Mouse (Mus musculus) stomach, embryonic 14.5 days (tissue): ENCODE measurements around the gene Baiap2. TPM values are rescaled to one million over a fixed set of nuclear protein-coding genes. Genes with fewer than 3 reads are reported as not detected.

Experiments
- ATAC-seq: fragments of 200-750 bp; cut with Nextera tagmentation; 2 replicates; pipeline ENCODE4 v1.8.0; 2017; ENCODE audit warnings: low read depth, moderate TSS enrichment; ENCODE audit not compliant: insufficient number of reproducible peaks, insufficient read depth, low FRiP score
- H3K27ac ChIP-seq: fragments of 300-500 bp; sonication (generic); 2 replicates; pipeline ENCODE4 v1.5.1; 2014; ENCODE audit warnings: mild to moderate bottlenecking, low read length, moderate library complexity, mixed read lengths
- H3K27me3 ChIP-seq: fragments of 300-500 bp; sonication (generic); 2 replicates; pipeline ENCODE4 v1.6.1; 2014; ENCODE audit warnings: low read length, control low read depth, mixed read lengths; ENCODE audit not compliant: control insufficient read depth, insufficient read depth
- H3K36me3 ChIP-seq: fragments of 300-500 bp; sonication (generic); 2 replicates; pipeline ENCODE4 v1.6.1; 2014; ENCODE audit warnings: mild to moderate bottlenecking, control low read depth, low read length, moderate library complexity, mixed read lengths; ENCODE audit not compliant: control insufficient read depth, insufficient read depth
- H3K4me1 ChIP-seq: fragments of 300-500 bp; sonication (generic); 2 replicates; pipeline ENCODE4 v1.6.1; 2014; ENCODE audit warnings: low read length, control low read depth, mixed read lengths; ENCODE audit not compliant: control insufficient read depth, insufficient read depth
- H3K4me2 ChIP-seq: fragments of 300-500 bp; sonication (generic); replicated peaks from 2 replicates; pipeline ENCODE4 v1.6.1; 2014; ENCODE audit warnings: low read depth, low read length, control low read depth
- H3K4me3 ChIP-seq: fragments of 300-500 bp; sonication (generic); 2 replicates; pipeline ENCODE4 v1.5.1; 2014; ENCODE audit warnings: low read depth, low read length, control low read depth
- H3K9ac ChIP-seq: fragments of 300-500 bp; sonication (generic); replicated peaks from 2 replicates; pipeline ENCODE4 v1.6.1; 2014; ENCODE audit warnings: low read depth, mild to moderate bottlenecking, control low read depth, low read length, moderate library complexity, mixed read lengths
- H3K9me3 ChIP-seq: fragments of 300-500 bp; sonication (generic); 2 replicates; pipeline ENCODE4 v1.6.1; 2016; ENCODE audit warnings: low read depth, low read length, control low read depth; ENCODE audit not compliant: control insufficient read depth
- WGBS: fragments of 180-500 bp; shearing (Covaris S2); extraction: QIAGEN DNeasy Blood & Tissue Kit; methylation state at CpG from one replicate; pipeline ENCODE4 v1.1.7; 2014; 5-methylcytosine and 5-hydroxymethylcytosine counted together
- polyA plus RNA-seq: library from polyadenylated mRNA; unstranded; fragments of >200 nt; fragmentation: Nextera tagmentation; extraction: Ambion mirVana; gene quantifications from 2 replicates; pipeline ENCODE4 v1.2.1, GENCODE M21; 2014

Baiap2 gene
- polyA plus RNA-seq, 1 experiment from 2014 or later, result 28.0 TPM

DNA sequence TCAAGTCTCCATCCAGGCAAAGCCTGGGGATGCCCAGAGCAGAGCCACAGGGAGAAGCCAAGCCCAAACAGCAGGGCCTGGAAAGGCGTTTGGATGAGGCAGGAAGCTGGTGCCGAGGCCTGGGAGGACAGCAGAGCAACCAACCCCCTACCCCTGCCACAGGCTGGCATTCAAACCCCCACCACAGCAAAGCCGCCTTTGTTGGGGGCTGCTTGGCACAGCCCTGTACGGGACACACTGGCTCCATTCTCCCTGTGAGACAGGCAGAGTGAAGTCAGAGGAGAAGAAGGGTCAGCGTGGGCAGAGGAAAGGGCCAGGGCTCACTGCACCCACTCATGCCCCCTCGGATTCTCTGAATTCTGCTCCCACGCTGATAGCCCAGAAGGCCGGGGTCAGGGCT lies 74.4 kb downstream of the Baiap2 start:
- no peak overlapping the region for H3K9ac ChIP-seq
- peaks cover 6% of the 10 kb centered on the region; the same call in 1 of the 2 replicates for H3K4me1 ChIP-seq
- H3K9me3 ChIP-seq, result no peaks in the 10 kb centered on the region
- no peaks in the 10 kb centered on the region for H3K36me3 ChIP-seq
- 83% methylated on average over 8 of the region's 8 CpGs for WGBS
- ATAC-seq, result no peak
- H3K27me3 ChIP-seq, result no peaks in the 10 kb centered on the region
- no peak overlapping the region for H3K27ac ChIP-seq
- no peak overlapping the region for H3K4me2 ChIP-seq
- H3K4me3 ChIP-seq, result no peak overlapping the region

DNA sequence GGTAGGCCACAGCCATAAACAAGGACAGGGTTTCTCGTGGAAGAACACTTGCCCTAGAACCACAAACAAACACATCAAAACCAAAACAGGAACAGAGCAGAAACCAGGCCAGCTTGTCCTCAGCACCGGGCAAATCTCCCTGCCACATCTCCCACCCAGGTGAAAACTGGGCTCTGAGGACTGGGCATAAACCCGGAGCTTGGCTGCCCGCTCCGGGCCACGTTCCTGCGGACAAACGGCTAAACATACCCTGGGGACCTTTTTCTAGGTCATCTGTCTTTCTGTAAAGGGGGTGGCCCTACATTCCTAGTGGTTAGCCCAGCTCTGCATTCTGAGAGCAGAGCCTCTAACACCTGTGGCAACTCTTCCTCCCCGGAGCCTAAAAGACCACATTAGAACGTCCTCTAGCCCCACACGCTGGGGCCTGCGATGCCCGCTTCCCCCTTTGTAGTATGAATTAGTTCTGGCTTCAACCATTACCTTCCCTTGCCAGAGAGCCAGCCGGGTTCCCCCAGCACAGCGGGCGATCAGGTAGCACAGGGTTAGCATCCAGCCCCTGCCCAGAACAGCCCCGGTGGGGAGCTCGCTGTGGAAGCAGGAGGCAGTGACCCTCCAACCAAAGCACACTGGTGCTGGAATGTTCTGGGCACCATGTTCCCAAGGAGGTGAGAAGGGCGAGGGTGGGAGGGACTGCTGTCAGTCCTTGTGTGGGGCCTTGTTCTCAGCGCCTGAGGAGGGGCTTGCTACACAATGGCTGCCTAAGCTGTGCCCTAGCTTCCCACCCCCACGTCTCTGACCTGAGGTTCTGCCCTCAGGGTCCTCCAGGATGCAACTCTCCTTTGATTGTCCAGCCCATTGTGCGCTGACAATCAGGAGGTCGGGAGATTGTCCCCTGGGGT lies 77.2 kb downstream of the Baiap2 start:
- Histone ChIP-seq H3K4me3 (no peak overlapping the region), H3K36me3 (no peaks in the 10 kb centered on the region), H3K4me2 (no peak overlapping the region), H3K27ac (no peak overlapping the region), H3K27me3 (no peaks in the 10 kb centered on the region), H3K9ac (no peak overlapping the region), H3K9me3 (no peaks in the 10 kb centered on the region), H3K4me1 (no peaks in the 10 kb centered on the region)
- ATAC-seq, result no peak
- WGBS, result 68% methylated on average over 23 of the region's 23 CpGs

DNA sequence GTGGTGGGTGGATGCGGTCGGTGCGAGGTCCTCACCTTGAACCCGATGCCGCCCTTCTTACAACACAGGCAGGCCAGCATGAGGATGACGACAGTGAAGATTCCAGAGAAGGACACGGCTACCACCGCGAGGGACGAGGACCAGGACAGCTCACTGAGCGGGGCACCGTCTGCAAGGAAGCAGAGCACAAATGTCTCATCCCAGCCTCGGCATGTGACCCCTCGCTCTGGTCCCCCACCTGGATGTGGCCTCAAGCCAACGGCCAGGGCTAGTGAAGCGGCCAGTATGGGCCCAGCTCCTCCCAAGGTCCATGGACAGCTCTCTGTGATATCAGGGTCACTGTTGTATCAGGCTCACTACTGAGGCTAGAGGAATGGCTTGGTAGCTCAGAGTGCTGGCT lies 78.8 kb downstream of the Baiap2 start:
- Histone ChIP-seq H3K27ac (no peak overlapping the region), H3K4me3 (no peak overlapping the region), H3K4me1 (no peaks in the 10 kb centered on the region), H3K9ac (no peak overlapping the region), H3K4me2 (no peak overlapping the region), H3K9me3 (no peaks in the 10 kb centered on the region), H3K27me3 (no peaks in the 10 kb centered on the region), H3K36me3 (no peaks in the 10 kb centered on the region)
- WGBS, result 88% methylated on average over 16 of the region's 16 CpGs
- no peak for ATAC-seq

DNA sequence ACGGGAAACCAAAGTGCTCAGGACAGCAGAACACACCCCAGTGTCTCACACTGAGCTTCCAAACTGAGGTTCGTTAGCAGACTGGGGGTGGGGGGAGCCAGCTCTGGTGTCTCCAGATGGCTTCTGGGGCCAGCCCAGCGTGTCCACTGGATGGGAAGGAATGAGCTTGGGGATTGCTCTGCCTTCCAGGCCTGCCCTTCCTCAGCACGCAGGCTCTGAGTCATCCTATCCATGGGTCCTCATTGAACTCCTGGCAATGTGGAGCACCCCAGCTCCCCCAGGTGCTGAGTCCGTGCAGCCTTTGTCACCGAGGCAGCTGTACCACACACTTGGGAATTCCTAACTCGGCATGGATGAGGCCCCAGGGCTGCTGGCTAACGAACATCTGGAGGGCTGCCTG lies 79.7 kb downstream of the Baiap2 start:
- no peaks in the 10 kb centered on the region for H3K4me1 ChIP-seq
- no peak overlapping the region for H3K9ac ChIP-seq
- H3K9me3 ChIP-seq, result no peaks in the 10 kb centered on the region
- no peak overlapping the region for H3K27ac ChIP-seq
- H3K27me3 ChIP-seq, result no peaks in the 10 kb centered on the region
- 58% methylated on average over 8 of the region's 8 CpGs for WGBS
- H3K36me3 ChIP-seq, result no peaks in the 10 kb centered on the region
- no peak for ATAC-seq
- H3K4me3 ChIP-seq, result no peak overlapping the region
- H3K4me2 ChIP-seq, result no peak overlapping the region

DNA sequence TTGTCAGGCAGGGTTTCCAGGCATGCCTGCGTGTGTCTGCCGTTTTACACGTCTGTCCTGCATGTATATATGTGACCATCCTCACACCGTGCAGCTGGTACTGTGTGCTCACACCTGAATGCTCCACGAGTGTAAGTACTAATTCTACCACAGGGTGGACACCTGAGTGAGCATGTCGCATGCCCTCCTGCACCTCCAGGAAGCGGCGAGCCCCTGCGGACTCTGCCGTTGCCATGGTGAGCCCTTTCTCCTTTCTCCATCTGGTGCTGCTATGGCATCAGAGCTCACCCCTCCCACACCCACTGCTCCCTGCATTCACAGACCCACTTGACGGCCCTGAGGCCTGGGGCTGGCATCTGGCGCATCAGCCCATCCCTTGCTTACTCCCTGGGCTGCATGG lies 80.3 kb downstream of the Baiap2 start:
- 67% methylated on average over 12 of the region's 12 CpGs for WGBS
- Histone ChIP-seq H3K27me3 (no peaks in the 10 kb centered on the region), H3K9me3 (no peaks in the 10 kb centered on the region), H3K4me3 (no peak overlapping the region), H3K36me3 (no peaks in the 10 kb centered on the region), H3K4me1 (no peaks in the 10 kb centered on the region), H3K27ac (no peak overlapping the region), H3K4me2 (no peak overlapping the region), H3K9ac (no peak overlapping the region)
- no peak for ATAC-seq

DNA sequence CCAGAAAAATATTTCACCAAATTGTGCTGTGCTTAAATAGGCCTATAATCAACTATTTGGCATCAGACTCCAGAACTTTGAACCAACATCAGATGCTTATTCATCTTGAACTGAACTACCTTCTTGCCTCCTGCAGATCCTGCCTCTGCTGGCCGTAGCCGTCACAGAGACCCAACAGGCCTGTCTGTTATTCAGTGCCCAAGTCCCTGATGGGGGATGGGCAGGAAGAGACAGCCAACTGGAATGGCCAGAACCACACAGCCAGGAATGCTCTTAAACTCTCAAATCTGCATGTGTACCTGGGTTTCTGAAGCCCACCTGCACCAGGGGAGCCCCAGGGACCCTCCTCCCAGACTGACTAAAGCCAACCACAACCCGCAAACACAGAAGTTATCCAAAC lies 84.4 kb downstream of the Baiap2 start:
- H3K27ac ChIP-seq, result no peak overlapping the region
- no peak overlapping the region for H3K4me3 ChIP-seq
- H3K9me3 ChIP-seq, result no peaks in the 10 kb centered on the region
- WGBS, result 86% methylated on average over 3 of the region's 3 CpGs
- H3K4me2 ChIP-seq, result no peak overlapping the region
- H3K36me3 ChIP-seq, result no peaks in the 10 kb centered on the region
- ATAC-seq, result no peak
- peaks cover 14% of the 10 kb centered on the region; the same call in 1 of the 2 replicates for H3K4me1 ChIP-seq
- H3K9ac ChIP-seq, result no peak overlapping the region
- H3K27me3 ChIP-seq, result no peaks in the 10 kb centered on the region

DNA sequence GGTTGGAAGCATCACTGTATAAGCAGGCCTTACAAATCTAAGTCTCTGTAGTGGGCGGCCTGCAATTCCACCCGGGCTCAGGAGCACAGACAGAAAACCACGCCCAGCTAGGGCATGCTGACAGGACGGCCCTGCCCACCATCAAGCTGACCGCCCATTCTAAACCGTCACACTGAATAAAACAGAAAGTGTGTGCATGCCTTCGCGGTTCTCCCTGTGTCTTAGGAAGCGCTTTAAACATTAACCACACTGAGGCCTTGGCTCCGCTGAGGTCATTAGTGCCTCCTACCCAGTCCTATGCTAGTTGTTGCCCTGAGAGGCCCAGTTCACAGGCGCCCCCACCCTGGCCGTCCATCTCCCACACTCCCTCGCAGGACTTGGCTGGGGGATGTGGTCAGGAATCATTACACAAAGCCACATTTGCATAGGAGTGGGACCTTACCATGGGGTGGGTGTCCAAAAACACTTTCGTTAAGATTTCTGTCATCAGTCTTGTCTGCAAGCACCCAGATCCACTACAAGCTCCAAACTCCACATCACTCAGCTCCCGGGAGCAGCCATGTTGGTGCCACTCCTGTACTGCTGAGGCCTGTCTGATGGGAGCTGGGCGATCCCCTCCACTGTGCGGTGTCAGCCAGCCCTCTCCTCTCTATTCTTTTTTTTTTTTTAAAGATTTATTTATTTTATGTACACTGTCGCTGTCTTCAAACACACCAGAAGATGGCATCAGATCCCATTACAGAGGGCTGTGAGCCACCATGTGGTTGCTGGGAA lies 85.9 kb downstream of the Baiap2 start:
- H3K27me3 ChIP-seq, result no peaks in the 10 kb centered on the region
- no peak overlapping the region for H3K4me3 ChIP-seq
- no peak overlapping the region for H3K9ac ChIP-seq
- no peaks in the 10 kb centered on the region for H3K9me3 ChIP-seq
- peaks cover 18% of the 10 kb centered on the region; the same call in 1 of the 2 replicates for H3K4me1 ChIP-seq
- no peak overlapping the region for H3K27ac ChIP-seq
- peak; percentile 64; the same call in 1 of the 2 replicates for ATAC-seq
- H3K36me3 ChIP-seq, result no peaks in the 10 kb centered on the region
- no peak overlapping the region for H3K4me2 ChIP-seq
- WGBS, result 52% methylated on average over 18 of the region's 18 CpGs

DNA sequence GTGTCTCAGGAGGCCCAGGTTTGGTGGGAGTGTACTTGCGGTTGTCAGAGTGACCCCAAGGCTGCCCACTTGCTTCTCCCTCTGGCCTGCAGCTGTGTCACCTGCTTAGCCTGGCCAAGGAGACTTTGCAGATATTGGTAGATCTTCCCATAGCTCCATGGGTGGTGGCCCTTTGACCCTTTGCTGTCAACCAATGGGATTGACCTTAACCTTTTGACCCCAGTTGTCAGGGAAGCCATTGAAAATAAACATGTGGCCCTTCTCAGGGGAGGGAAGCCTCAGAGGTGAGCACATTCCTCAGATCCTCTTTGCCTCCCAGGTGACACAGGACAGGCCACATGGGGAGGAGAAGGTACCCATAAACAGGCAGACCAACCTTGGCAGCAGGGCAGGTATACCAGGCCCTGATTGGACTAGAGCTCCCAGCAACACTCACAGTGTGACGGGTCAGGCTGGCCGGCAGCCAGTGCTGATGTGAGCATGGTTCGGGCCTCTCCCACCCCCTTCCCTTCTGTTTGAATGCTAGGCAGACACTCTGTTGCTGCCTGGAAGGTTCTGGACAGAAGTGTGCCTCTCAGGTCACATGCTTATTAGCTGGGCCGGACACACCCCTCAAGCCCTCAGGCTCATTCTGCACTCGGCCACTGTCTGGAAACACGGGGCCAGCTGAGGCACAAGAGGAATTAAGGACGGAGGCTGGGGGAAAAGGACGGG lies 87.0 kb downstream of the Baiap2 start:
- H3K9me3 ChIP-seq, result no peaks in the 10 kb centered on the region
- peaks cover 22% of the 10 kb centered on the region for H3K4me1 ChIP-seq
- no peaks in the 10 kb centered on the region for H3K27me3 ChIP-seq
- WGBS, result 35% methylated on average over 9 of the region's 9 CpGs
- ATAC-seq, result no peak
- no peak overlapping the region for H3K9ac ChIP-seq
- no peak overlapping the region for H3K4me2 ChIP-seq
- no peak overlapping the region for H3K27ac ChIP-seq
- H3K4me3 ChIP-seq, result no peak overlapping the region
- H3K36me3 ChIP-seq, result no peaks in the 10 kb centered on the region
